Mouse (Mus musculus): ENCODE results near the gene Btd. TPM values are rescaled to one million over a fixed set of nuclear protein-coding genes. Genes with fewer than 3 reads are reported as not detected.

Btd gene
- polyA plus RNA-seq, 1 experiment from 2014 or later: 37.8 TPM

DNA sequence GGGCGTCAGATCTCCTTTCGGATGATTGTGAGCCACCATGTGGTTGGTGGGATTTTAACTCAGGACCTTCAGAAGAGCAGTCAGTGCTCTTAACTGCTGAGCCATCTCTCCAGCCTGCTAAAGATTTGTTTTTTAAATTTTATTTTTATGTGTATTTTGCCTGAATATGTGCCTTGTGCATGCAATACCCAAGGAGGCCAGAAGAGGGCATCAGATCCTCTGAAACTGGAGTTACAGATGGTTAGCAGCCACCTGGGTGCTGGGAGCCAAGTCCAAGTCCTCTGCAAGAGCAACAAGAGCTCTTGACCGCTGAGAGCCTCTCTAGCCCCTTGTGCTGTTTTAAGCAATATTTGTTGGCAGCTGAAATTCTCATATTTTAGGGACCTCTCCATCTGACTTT lies 9.5 kb downstream of the Btd start:
- 94% methylated on average over 3 of the region's 3 CpGs for WGBS

DNA sequence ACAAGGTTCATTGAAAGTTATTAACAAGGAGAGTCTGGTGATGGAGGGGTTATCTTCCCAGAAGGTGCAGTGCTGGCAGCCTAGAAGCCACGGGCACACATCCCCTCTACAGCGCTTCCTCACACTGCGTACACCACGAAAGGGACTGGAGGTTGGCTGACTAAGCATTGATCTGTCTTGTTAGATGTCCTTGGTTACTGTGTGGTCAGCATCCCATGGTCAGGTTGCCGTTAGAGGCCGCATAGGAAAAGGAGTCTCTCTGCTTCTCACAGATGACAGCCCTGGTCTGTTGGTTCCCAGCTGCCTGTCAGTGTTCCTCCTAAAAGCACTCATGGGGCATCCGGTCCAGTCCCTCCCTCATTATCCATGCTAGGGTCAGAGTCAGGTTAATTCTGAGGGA lies 10.4 kb downstream of the Btd start:
- Histone ChIP-seq H3K36me3 (peaks cover 3% of the 10 kb centered on the region; the same call in 1 of the 2 replicates), H3K4me3 (no peak overlapping the region), H3K9me3 (no peaks in the 10 kb centered on the region), H3K27me3 (no peaks in the 10 kb centered on the region), H3K27ac (no peak overlapping the region), H3K4me1 (0 out of 2 replicates have a peak, but pooled peaks cover 3% of the 10 kb centered on the region), H3K9ac (no peak overlapping the region), H3K4me2 (no peak overlapping the region)
- ATAC-seq (ENCODE audit: insufficient number of reproducible peaks, low FRiP score, low TSS enrichment, low read depth): no peak
- 90% methylated on average over 7 of the region's 7 CpGs for WGBS

More for the DNA sequence above, 9.5 kb downstream of the Btd start:
- no peak overlapping the region for H3K27ac ChIP-seq
- no peak overlapping the region for H3K9ac ChIP-seq
- 0 out of 2 replicates have a peak, but pooled peaks cover 3% of the 10 kb centered on the region for H3K4me1 ChIP-seq
- no peaks in the 10 kb centered on the region for H3K27me3 ChIP-seq
- H3K9me3 ChIP-seq: no peaks in the 10 kb centered on the region
- no peak overlapping the region for H3K4me2 ChIP-seq
- no peak for ATAC-seq (ENCODE audit: insufficient number of reproducible peaks, low FRiP score, low TSS enrichment, low read depth)
- H3K4me3 ChIP-seq: no peak overlapping the region
- H3K36me3 ChIP-seq: peaks cover 3% of the 10 kb centered on the region; the same call in 1 of the 2 replicates

DNA sequence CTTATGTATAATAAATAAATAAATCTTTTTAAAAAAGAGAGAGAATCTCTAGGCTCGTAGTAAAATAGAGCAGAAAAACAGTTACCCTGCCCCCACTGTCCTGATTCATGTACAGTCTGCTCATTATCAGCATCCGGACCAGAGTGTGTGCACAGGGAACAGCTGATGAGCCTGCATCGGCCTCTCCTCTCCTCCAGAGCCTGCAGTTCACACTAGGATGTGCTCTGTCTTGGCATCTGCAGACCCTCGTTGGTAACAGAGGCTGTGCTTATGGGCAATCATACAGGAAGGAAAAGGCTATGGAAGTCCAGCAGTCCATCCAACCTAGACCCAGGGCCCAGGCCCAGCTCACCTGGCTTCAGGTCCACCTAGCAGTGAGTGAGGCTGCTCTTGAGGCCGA lies 11.3 kb downstream of the Btd start:
- no peak overlapping the region for H3K9ac ChIP-seq
- no peak overlapping the region for H3K4me3 ChIP-seq
- H3K27ac ChIP-seq: no peak overlapping the region
- H3K4me2 ChIP-seq: no peak overlapping the region
- WGBS: 64% methylated on average over 5 of the region's 5 CpGs
- no peak for ATAC-seq (ENCODE audit: insufficient number of reproducible peaks, low FRiP score, low TSS enrichment, low read depth)
- H3K9me3 ChIP-seq: no peaks in the 10 kb centered on the region
- H3K4me1 ChIP-seq: peaks cover 9% of the 10 kb centered on the region; the same call in 1 of the 2 replicates
- no peaks in the 10 kb centered on the region for H3K27me3 ChIP-seq
- peaks cover 3% of the 10 kb centered on the region; the same call in 1 of the 2 replicates for H3K36me3 ChIP-seq

DNA sequence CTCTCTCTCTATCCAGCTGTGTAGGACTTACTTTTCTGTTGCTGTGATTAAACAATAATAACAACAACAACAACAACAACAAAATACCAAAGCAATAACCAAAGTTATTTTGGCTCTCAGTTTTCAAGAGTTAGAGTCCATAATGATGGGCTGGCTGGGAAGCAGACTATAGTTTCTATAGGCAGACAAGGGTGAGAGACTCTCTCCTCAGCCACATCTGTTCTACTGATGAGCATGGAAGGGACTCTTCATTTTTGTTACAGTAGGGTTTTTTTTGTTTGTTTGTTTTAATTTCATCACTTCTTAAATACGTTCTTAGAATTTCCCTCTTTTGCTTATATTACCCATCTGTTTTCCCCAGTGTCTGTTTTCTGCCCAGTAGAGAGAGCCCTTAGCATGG lies 11.8 kb downstream of the Btd start:
- no peaks in the 10 kb centered on the region for H3K9me3 ChIP-seq
- no peak overlapping the region for H3K4me3 ChIP-seq
- peaks cover 3% of the 10 kb centered on the region; the same call in 1 of the 2 replicates for H3K36me3 ChIP-seq
- ATAC-seq (ENCODE audit: insufficient number of reproducible peaks, low FRiP score, low TSS enrichment, low read depth): no peak
- WGBS: 90% methylated on average over 1 of the region's 1 CpGs
- peaks cover 14% of the 10 kb centered on the region for H3K4me1 ChIP-seq
- H3K27ac ChIP-seq: no peak overlapping the region
- no peak overlapping the region for H3K4me2 ChIP-seq
- H3K27me3 ChIP-seq: no peaks in the 10 kb centered on the region
- H3K9ac ChIP-seq: no peak overlapping the region

DNA sequence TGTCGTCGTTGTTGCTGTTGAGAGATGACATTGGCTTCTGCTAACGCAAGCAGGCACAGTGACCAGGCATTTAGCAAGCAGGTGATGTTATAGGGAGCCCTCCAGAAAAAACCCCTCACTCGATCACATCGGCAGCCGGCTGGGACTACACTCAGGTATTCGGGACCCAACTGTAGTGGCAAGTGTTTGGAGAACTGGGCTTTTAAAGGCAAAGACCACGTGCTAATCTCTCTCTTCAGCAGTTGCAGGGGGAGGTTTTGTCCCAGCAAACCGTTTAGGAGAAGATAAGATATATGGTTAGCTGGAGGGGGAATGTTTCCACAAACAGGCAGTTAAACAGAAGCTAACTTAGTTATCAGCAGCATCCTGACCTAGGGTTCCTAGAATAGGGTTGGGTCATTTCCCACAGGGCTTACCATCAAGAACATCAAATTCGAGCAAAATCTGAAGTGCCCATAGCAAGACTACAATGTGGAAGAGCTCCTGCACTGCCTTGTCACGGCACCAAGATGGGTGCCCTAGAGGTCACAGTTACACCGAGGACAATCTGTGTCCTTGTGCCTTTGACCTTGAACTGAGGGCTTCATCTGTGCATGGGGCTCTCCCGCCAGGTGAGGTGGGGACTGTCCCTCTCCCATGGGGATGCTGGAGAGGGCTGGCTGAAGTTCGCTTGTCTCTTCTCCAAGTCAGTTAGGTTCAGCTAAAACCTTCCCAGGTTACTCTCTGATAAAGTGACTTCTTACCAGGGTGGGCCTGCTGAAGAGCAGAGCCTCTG lies 12.5 kb downstream of the Btd start:
- H3K4me1 ChIP-seq: peaks cover 21% of the 10 kb centered on the region
- H3K27me3 ChIP-seq: no peaks in the 10 kb centered on the region
- no peaks in the 10 kb centered on the region for H3K9me3 ChIP-seq
- H3K4me2 ChIP-seq: no peak overlapping the region
- H3K36me3 ChIP-seq: peaks cover 3% of the 10 kb centered on the region; the same call in 1 of the 2 replicates
- no peak overlapping the region for H3K9ac ChIP-seq
- ATAC-seq (ENCODE audit: insufficient number of reproducible peaks, low FRiP score, low TSS enrichment, low read depth): no peak
- H3K4me3 ChIP-seq: no peak overlapping the region
- WGBS: 77% methylated on average over 14 of the region's 14 CpGs
- H3K27ac ChIP-seq: no peak overlapping the region

DNA sequence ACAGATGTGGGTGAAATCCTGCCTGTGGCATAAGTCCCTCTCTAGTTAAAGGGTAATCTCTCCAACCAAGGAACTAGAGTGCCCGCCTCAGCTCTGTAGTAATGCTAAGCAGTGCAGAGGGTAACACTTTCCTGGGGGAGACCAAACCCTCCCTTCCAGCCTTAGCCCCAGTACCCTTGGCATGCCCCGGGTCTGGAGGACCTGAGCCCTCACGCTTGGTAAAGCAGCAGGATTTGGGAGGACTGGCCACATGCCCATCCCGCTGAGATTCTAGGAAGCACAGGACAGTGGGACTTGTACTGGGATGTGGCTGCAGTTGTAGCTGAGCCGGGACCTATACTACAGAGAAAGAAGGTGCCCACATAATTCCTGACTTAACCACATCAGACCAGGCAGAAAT lies 14.0 kb downstream of the Btd start:
- Histone ChIP-seq H3K27me3 (no peaks in the 10 kb centered on the region), H3K4me1 (peaks cover 36% of the 10 kb centered on the region), H3K27ac (no peak overlapping the region), H3K36me3 (peaks cover 3% of the 10 kb centered on the region; the same call in 1 of the 2 replicates), H3K9me3 (no peaks in the 10 kb centered on the region), H3K4me3 (no peak overlapping the region), H3K4me2 (no peak overlapping the region), H3K9ac (no peak overlapping the region)
- WGBS: 81% methylated on average over 5 of the region's 5 CpGs
- ATAC-seq (ENCODE audit: insufficient number of reproducible peaks, low FRiP score, low TSS enrichment, low read depth): no peak

DNA sequence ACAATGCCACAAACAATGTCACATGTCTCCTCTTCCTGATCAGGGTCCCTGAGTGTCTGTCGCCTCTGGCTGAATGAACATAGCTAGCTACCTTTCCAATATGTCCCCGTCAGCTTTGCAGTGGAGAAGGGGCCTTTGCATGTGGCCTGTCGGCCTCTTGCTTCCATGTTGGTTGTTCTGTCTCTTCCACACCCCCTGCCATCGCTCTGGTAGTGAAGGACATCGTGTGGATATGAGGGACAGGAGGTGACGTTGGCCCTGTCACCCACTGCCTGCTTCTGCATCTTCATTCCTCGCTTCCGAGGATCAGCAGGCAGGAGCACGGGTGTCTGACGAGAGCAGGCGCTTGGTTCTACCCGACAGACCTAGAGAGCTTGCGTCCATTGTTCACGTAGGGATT lies 14.6 kb downstream of the Btd start:
- Histone ChIP-seq H3K9me3 (no peaks in the 10 kb centered on the region), H3K4me3 (no peak overlapping the region), H3K9ac (no peak overlapping the region), H3K4me1 (peaks cover 41% of the 10 kb centered on the region), H3K36me3 (peaks cover 3% of the 10 kb centered on the region; the same call in 1 of the 2 replicates), H3K4me2 (no peak overlapping the region), H3K27me3 (no peaks in the 10 kb centered on the region), H3K27ac (no peak overlapping the region)
- WGBS: 84% methylated on average over 14 of the region's 14 CpGs
- no peak for ATAC-seq (ENCODE audit: insufficient number of reproducible peaks, low FRiP score, low TSS enrichment, low read depth)

DNA sequence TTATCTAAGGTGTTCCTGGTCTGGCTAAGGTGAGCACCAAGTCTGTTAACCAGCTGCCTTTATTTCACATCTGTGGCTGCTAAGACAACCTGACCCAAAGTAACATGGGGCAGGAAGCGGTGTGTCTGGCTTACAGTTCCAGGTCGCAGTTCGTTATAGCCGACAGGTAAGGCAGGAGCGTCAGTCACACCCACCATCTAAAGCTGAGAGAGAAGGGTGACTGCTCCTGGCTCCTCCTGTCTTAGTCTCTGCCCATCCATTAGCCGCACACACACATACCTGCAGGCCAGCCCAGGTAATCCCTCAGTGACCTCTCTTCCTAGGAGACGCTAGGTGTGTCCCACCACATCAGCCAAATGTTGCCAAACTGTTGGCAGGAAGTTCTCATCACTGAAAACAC lies 15.6 kb downstream of the Btd start:
- no peak for ATAC-seq (ENCODE audit: insufficient number of reproducible peaks, low FRiP score, low TSS enrichment, low read depth)
- Histone ChIP-seq H3K36me3 (no peaks in the 10 kb centered on the region), H3K27ac (no peak overlapping the region), H3K9ac (no peak overlapping the region), H3K27me3 (no peaks in the 10 kb centered on the region), H3K4me1 (peaks cover 50% of the 10 kb centered on the region), H3K9me3 (no peaks in the 10 kb centered on the region), H3K4me2 (no peak overlapping the region), H3K4me3 (no peak overlapping the region)
- WGBS: 56% methylated on average over 7 of the region's 7 CpGs

DNA sequence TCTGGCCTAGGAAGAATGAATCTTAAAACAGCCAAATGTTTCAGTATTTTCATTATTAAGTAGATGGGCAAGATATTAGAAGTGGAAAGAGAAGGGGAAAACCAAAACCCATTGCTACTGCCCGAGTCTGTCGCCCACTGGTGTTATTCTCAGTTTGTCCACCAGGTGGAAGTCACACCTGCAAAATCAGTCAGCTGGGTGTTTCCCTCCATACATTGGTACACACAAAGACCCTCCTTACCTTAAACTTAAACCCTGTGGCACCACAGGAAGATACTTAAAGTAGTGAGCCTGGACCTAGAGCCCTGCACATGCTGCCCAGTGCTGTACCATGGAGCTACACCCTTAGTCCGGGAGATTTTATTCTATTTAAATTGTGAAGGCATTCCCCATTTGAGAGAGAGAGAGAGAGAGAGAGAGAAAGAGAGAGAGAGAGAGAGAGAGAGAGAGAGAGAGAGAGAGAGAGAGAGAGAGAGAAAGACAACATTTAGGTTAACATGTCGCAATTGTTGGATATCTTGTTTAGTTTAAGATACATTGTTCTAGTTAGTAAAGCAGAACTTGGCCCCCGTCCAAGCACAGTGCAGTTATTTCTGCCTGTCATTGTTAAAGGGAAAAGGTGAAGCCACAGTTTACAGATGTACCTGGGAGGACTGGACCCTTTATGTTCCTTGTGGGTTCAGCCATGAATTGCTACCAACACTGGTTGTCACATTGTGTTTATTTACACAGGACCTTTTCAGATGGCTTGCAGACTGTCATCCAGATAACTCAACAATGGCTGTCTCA lies 16.2 kb downstream of the Btd start:
- WGBS: 31% methylated on average over 5 of the region's 5 CpGs
- Histone ChIP-seq H3K36me3 (no peaks in the 10 kb centered on the region), H3K4me2 (no peak overlapping the region), H3K4me1 (peaks cover 54% of the 10 kb centered on the region), H3K9me3 (no peaks in the 10 kb centered on the region), H3K27me3 (no peaks in the 10 kb centered on the region), H3K9ac (no peak overlapping the region), H3K27ac (peak overlapping the region; percentile 98; the same call in 1 of the 2 replicates), H3K4me3 (no peak overlapping the region)
- ATAC-seq (ENCODE audit: insufficient number of reproducible peaks, low FRiP score, low TSS enrichment, low read depth): no peak

DNA sequence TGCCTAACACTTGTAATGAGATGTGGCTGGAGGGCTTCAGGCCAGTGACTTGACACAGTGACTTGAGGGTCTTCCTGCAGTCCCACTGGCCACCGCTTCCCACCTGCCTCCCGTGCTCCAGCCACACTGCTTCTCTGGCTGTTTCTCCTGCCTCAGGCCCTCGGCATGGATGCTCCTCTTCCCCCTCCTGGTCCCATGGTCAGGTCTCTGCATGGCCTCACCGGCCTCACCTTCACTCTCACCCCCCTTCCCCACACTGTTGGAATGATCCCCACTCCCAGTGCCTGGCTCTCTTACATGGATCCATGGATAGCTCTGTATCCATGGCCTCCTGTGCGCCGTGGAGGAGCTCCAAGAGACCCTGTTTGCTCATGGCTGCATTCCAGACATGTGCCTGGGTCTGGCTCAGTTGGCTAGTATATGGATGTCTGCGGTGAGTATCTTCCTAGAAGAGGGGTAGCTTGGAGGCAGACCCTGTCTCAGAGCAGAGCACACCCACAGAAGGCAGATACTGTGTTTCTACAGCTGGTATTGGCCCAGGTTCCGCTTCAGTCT lies 17.4 kb downstream of the Btd start:
- WGBS: 80% methylated on average over 8 of the region's 8 CpGs
- Histone ChIP-seq H3K27me3 (no peaks in the 10 kb centered on the region), H3K4me1 (peaks cover 65% of the 10 kb centered on the region), H3K27ac (peak overlapping the region; percentile 98), H3K4me2 (no peak overlapping the region), H3K9ac (no peak overlapping the region), H3K4me3 (no peak overlapping the region), H3K36me3 (no peaks in the 10 kb centered on the region), H3K9me3 (no peaks in the 10 kb centered on the region)
- no peak for ATAC-seq (ENCODE audit: insufficient number of reproducible peaks, low FRiP score, low TSS enrichment, low read depth)

DNA sequence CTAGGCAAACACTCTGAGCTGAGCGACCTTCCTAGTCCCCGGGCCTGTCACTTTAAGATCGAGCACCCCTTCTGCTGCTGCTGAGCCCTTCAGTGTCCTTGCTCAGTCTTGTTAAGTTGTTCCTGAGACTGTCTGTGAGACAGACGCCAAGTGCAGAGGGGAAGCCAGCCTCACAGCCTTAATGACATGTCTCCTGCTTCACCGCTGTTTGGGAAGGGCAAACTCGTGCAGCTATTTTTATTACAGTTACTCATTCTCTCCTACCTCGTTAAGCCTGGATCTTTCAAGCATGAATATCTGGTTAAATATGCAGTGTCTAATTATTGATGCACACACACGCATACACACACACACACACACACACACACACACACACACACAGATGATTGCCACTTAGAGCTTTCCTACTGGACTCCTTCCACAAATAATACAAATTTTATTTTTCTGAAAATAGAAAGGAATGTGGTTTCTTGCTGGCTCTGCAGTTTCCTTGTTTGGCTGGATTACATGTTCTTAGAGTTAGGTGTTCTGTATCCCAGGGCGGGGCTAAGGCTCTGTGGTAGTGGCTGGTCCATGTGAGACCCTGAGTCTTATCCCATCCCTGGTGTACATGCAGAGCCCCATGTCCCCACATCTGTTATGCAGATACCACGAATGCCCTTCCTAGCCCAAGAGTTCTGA lies 18.8 kb downstream of the Btd start:
- 15% methylated on average over 10 of the region's 10 CpGs for WGBS
- 0 out of 2 replicates have a peak, but pooled peaks have one; percentile 26 for ATAC-seq (ENCODE audit: insufficient number of reproducible peaks, low FRiP score, low TSS enrichment, low read depth)
- H3K4me1 ChIP-seq: peaks cover 80% of the 10 kb centered on the region
- no peaks in the 10 kb centered on the region for H3K9me3 ChIP-seq
- H3K36me3 ChIP-seq: no peaks in the 10 kb centered on the region
- no peak overlapping the region for H3K4me2 ChIP-seq
- H3K27me3 ChIP-seq: no peaks in the 10 kb centered on the region
- H3K4me3 ChIP-seq: no peak overlapping the region
- no peak overlapping the region for H3K9ac ChIP-seq
- H3K27ac ChIP-seq: peak overlapping the region; percentile 98

Data from limb, embryonic 15.5 days (tissue).